Mouse (Mus musculus) forebrain, embryonic 12.5 days (tissue): ENCODE data around the gene Gabrd. TPM values are rescaled to one million over a fixed set of nuclear protein-coding genes. Genes with fewer than 3 reads are reported as not detected.

Experiments used
- ATAC-seq: fragments of 200-750 bp; cut with Nextera tagmentation; 2 replicates; pipeline ENCODE4 v1.8.0; 2017; ENCODE audit warnings: moderate TSS enrichment; ENCODE audit not compliant: low FRiP score
- H3K27ac ChIP-seq: fragments of 300-500 bp; sonication (generic); 2 replicates; pipeline ENCODE4 v1.5.1; 2016; ENCODE audit warnings: mild to moderate bottlenecking
- H3K27me3 ChIP-seq: fragments of 300-500 bp; sonication (generic); 2 replicates; pipeline ENCODE4 v1.6.1; 2016; ENCODE audit warnings: mild to moderate bottlenecking
- H3K36me3 ChIP-seq: fragments of 300-500 bp; sonication (generic); replicated peaks from 2 replicates; pipeline ENCODE4 v1.6.1; 2016; ENCODE audit warnings: mild to moderate bottlenecking
- H3K4me1 ChIP-seq: fragments of 300-500 bp; sonication (generic); 2 replicates; pipeline ENCODE4 v1.6.1; 2016
- H3K4me2 ChIP-seq: fragments of 300-500 bp; sonication (generic); 2 replicates; pipeline ENCODE4 v1.6.1; 2016; ENCODE audit warnings: mild to moderate bottlenecking, moderate library complexity
- H3K4me3 ChIP-seq: fragments of 300-500 bp; sonication (generic); replicated peaks from 2 replicates; pipeline ENCODE4 v1.5.1; 2016; ENCODE audit warnings: mild to moderate bottlenecking
- H3K9ac ChIP-seq: fragments of 300-500 bp; sonication (generic); 2 replicates; pipeline ENCODE4 v1.6.1; 2016; ENCODE audit warnings: mild to moderate bottlenecking
- H3K9me3 ChIP-seq: fragments of 300-500 bp; sonication (generic); 2 replicates; pipeline ENCODE4 v1.6.1; 2016
- WGBS: fragments of 180-500 bp; shearing (Covaris S2); methylation state at CpG from one replicate; pipeline ENCODE4 v1.1.7; 2016; 5-methylcytosine and 5-hydroxymethylcytosine counted together
- polyA plus RNA-seq: library from polyadenylated mRNA; unstranded; fragments of >200 nt; fragmentation: Nextera tagmentation; extraction: Ambion mirVana; gene quantifications from 2 replicates; pipeline ENCODE4 v1.2.1, GENCODE M21; 2016

Gabrd gene
- polyA plus RNA-seq, 1 experiment from 2014 or later, result not detected

GRCm38 (mm10) chr4:155412124-155412523 is 14.2 kb upstream of the Gabrd start:
- Histone ChIP-seq H3K27ac (no peak overlapping the region), H3K27me3 (no peaks in the 10 kb centered on the region), H3K9ac (no peak overlapping the region), H3K36me3 (no peaks in the 10 kb centered on the region), H3K4me3 (no peak overlapping the region), H3K4me1 (peaks cover 15% of the 10 kb centered on the region), H3K4me2 (no peak overlapping the region), H3K9me3 (no peaks in the 10 kb centered on the region)
- ATAC-seq, result no peak
- 93% methylated on average over 6 of the region's 6 CpGs for WGBS

DNA sequence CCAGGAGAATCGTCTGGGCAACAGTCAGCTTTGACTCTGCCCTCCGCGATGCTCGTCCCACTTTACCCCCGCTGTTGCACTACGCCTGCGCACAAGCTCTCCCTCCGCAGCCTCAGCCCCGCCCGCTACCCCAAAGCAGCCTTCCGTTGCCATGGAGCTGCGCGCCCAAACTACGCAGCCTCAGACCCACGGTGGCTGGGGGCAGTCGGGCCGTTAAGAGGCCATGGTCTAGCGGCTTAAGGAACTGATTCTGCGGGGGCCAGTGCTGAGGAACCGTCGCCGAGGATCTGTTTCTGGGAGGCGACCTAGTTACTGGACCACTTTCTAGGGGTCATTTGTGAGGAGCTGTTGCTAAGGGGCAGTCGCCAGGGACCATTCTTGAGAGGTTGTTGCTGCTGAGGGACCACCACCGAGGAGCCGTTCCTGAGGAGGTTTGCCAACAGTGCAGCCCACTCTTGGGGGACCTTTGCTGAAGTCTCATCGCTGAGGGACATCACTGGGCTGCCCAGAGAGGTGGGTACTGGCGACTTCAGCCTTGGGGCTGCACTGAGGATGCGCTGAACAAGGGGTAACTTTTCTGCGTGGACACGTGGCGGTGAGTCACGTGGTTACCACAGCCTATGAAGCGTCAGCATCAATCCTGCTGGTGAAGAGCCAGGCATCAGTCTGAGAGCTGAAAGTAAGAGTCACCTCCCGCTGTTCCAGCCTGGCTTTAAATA is 11.3 kb upstream of the Gabrd start, which contains the start of gene Cfap74:
Cfap74 (plus strand) TSS at position 133 of the 719 bp plus-strand sequence.
- no peaks in the 10 kb centered on the region for H3K27me3 ChIP-seq
- H3K36me3 ChIP-seq, result no peaks in the 10 kb centered on the region
- peak within 1 kb of the TSS; percentile 58; the same call in 1 of the 2 replicates for H3K27ac ChIP-seq
- peaks cover 15% of the 10 kb centered on the region for H3K4me1 ChIP-seq
- under 1% methylated on average over 35 of the region's 35 CpGs for WGBS
- peak within 1 kb of the TSS; percentile 55 for H3K9ac ChIP-seq
- H3K4me3 ChIP-seq, result peak within 1 kb of the TSS; percentile 57
- no peaks in the 10 kb centered on the region for H3K9me3 ChIP-seq
- peak; percentile 97 for ATAC-seq
- peak within 1 kb of the TSS; percentile 89 for H3K4me2 ChIP-seq

DNA sequence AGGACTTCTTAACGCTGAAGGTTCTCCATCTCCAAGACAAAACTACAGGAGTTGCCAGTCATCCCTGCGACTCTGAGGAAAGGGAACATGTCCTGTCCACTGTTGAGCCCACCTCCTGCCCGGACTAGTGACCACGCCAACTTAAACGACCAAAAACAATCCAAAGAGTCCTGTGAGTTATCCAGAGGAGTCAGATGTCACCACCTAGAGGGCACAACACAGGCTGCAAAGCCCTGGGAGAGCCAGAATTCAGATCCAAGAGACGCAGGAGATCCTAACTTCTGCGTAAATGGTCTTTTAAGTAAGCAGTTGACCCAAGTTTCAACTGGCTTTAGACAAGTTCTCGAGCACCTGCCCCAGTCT is 10.8 kb upstream of the Gabrd start:
- ATAC-seq, result peak; percentile 45; the same call in 1 of the 2 replicates
- peak overlapping the region; percentile 55 for H3K9ac ChIP-seq
- H3K27ac ChIP-seq, result 0 out of 2 replicates have a peak overlapping the region, but pooled peaks have one; percentile 47
- H3K4me1 ChIP-seq, result peaks cover 15% of the 10 kb centered on the region
- H3K36me3 ChIP-seq, result no peaks in the 10 kb centered on the region
- WGBS, result 2% methylated on average over 8 of the region's 8 CpGs
- no peaks in the 10 kb centered on the region for H3K9me3 ChIP-seq
- peak overlapping the region; percentile 57 for H3K4me3 ChIP-seq
- peak overlapping the region; percentile 89 for H3K4me2 ChIP-seq
- no peaks in the 10 kb centered on the region for H3K27me3 ChIP-seq

- Histone ChIP-seq H3K36me3 (no peaks in the 10 kb centered on the region), H3K9me3 (no peaks in the 10 kb centered on the region), H3K4me1 (peaks cover 7% of the 10 kb centered on the region), H3K9ac (no peak overlapping the region), H3K27me3 (peaks cover 30% of the 10 kb centered on the region), H3K4me3 (no peak overlapping the region), H3K4me2 (no peak overlapping the region), H3K27ac (no peak overlapping the region)
- no peak for ATAC-seq
- WGBS, result 87% methylated on average over 1 of the region's 1 CpGs
Observed at GRCm38 (mm10) chr4:155402489-155402888, 4.6 kb upstream of the Gabrd start.

- no peak overlapping the region for H3K27ac ChIP-seq
- H3K27me3 ChIP-seq, result peaks cover 43% of the 10 kb centered on the region
- peaks cover 10% of the 10 kb centered on the region for H3K4me1 ChIP-seq
- 72% methylated on average over 7 of the region's 7 CpGs for WGBS
- H3K4me2 ChIP-seq, result no peak overlapping the region
- no peak overlapping the region for H3K4me3 ChIP-seq
- H3K9ac ChIP-seq, result no peak overlapping the region
- ATAC-seq, result no peak
- no peaks in the 10 kb centered on the region for H3K36me3 ChIP-seq
- H3K9me3 ChIP-seq, result no peaks in the 10 kb centered on the region
Observed at GRCm38 (mm10) chr4:155401121-155401520, 3.2 kb upstream of the Gabrd start.

- Histone ChIP-seq H3K36me3 (no peaks in the 10 kb centered on the region), H3K27me3 (peaks cover 67% of the 10 kb centered on the region), H3K27ac (no peak overlapping the region), H3K4me3 (peak overlapping the region; percentile 42), H3K4me1 (peaks cover 10% of the 10 kb centered on the region), H3K9me3 (no peaks in the 10 kb centered on the region), H3K4me2 (peak overlapping the region; percentile 72), H3K9ac (0 out of 2 replicates have a peak overlapping the region, but pooled peaks have one; percentile 21)
- WGBS, result 7% methylated on average over 8 of the region's 9 CpGs
- no peak for ATAC-seq
Observed at GRCm38 (mm10) chr4:155398222-155398540, 269 bp upstream of the Gabrd start.

DNA sequence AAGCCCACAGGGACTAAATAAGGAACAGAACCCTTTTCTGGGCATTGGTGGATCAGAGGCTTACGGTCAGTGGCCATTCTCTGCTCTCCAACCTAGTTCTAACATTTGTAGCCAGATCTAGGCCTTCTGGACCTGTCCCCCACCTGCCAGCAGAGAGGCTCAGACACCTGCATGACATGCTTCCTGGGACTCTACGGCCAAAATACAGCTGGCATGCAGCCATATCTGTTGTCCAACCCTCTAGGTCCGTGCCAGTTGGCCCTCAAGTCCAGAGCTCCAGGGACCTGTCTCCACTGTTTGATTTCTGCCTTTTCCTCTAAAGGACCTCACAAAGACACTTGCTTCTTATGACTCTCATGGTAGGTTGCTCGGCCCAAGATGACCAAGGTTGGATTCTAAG is 1.2 kb downstream of the Gabrd start:
- WGBS, result 90% methylated on average over 4 of the region's 4 CpGs
- Histone ChIP-seq H3K4me2 (no peak overlapping the region), H3K27ac (no peak overlapping the region), H3K36me3 (no peaks in the 10 kb centered on the region), H3K4me1 (peaks cover 10% of the 10 kb centered on the region), H3K9ac (no peak overlapping the region), H3K4me3 (no peak overlapping the region), H3K9me3 (no peaks in the 10 kb centered on the region), H3K27me3 (peaks cover 67% of the 10 kb centered on the region)
- no peak for ATAC-seq

DNA sequence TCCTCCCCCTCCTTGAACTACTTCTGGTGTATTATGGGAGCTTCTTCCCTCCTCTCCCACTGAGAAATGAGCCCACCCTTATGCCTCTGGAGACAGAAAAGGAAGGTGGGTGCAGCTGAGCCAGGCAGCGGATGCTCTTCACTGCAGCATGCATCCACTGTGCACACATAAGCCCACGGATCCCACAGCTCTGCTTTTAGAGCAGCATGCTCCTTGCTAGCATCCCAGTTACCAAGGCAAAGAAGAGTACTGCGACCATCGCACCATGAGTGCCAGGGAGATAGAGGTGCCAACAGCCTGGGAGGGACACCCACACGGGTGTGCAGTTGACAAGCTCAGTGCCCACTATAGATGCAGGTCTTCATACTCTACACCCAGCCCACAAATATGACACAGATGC is 2.4 kb downstream of the Gabrd start:
- Histone ChIP-seq H3K27me3 (peaks cover 63% of the 10 kb centered on the region), H3K4me2 (no peak overlapping the region), H3K9ac (no peak overlapping the region), H3K4me1 (peaks cover 10% of the 10 kb centered on the region), H3K9me3 (no peaks in the 10 kb centered on the region), H3K4me3 (no peak overlapping the region), H3K27ac (no peak overlapping the region), H3K36me3 (no peaks in the 10 kb centered on the region)
- no peak for ATAC-seq
- WGBS, result 90% methylated on average over 5 of the region's 5 CpGs

DNA sequence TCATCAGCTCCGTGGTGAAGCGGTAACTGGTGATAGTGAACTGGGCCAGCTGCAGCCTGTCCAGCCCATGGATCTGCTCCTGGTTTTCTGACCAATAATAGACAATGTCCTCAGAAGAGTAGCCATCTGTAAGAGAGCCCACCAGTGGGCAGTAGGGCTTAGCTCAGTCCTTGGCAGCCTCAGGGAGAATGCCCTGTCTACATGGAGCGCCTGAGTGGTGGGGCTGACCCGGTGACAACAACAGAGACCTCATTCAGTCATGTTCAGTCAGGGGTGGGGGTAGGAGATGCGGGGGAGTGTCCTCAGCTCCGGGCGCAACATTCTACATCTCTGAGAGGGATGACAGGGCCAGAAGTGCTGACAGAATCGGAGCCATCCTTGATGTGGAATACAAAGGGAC is 10.7 kb downstream of the Gabrd start:
- Histone ChIP-seq H3K4me1 (no peaks in the 10 kb centered on the region), H3K9ac (no peak overlapping the region), H3K36me3 (no peaks in the 10 kb centered on the region), H3K27me3 (peaks cover 11% of the 10 kb centered on the region), H3K9me3 (no peaks in the 10 kb centered on the region), H3K4me3 (no peak overlapping the region), H3K27ac (no peak overlapping the region), H3K4me2 (no peak overlapping the region)
- ATAC-seq, result no peak
- WGBS, result 81% methylated on average over 8 of the region's 8 CpGs

DNA sequence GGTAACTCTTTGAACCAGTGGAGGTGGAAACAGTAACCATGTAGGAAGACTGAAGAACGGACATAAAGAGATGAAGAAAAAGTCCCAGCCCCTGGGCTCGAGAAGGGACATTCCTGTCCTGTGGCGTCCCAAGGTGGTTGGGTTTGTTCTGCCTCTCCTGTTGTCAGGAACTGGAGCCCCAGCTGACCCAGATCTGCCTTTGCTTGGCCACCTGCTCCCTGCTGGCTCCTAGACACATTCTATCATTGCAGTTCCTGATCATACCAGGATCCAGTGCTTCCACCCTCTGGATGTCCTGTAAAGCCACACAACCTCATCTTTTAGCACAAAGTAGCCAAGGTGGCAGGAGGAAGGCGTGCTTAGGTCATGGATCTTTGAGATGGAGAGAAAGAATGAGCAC is 14.6 kb downstream of the Gabrd start:
- Histone ChIP-seq H3K27ac (no peak overlapping the region), H3K9ac (no peak overlapping the region), H3K9me3 (no peaks in the 10 kb centered on the region), H3K36me3 (no peaks in the 10 kb centered on the region), H3K27me3 (peaks cover 11% of the 10 kb centered on the region), H3K4me3 (no peak overlapping the region), H3K4me1 (no peaks in the 10 kb centered on the region), H3K4me2 (no peak overlapping the region)
- no peak for ATAC-seq
- 82% methylated on average over 4 of the region's 4 CpGs for WGBS

GRCm38 (mm10) chr4:155382752-155383151 is 15.2 kb downstream of the Gabrd start:
- WGBS, result 21% methylated on average over 9 of the region's 9 CpGs
- H3K4me1 ChIP-seq, result no peaks in the 10 kb centered on the region
- no peak overlapping the region for H3K4me2 ChIP-seq
- no peak for ATAC-seq
- peaks cover 11% of the 10 kb centered on the region for H3K27me3 ChIP-seq
- no peaks in the 10 kb centered on the region for H3K9me3 ChIP-seq
- H3K27ac ChIP-seq, result no peak overlapping the region
- no peak overlapping the region for H3K4me3 ChIP-seq
- H3K9ac ChIP-seq, result no peak overlapping the region
- H3K36me3 ChIP-seq, result no peaks in the 10 kb centered on the region

GRCm38 (mm10) chr4:155381974-155382373 is 15.9 kb downstream of the Gabrd start:
- H3K9ac ChIP-seq, result no peak overlapping the region
- peaks cover 11% of the 10 kb centered on the region for H3K27me3 ChIP-seq
- H3K4me1 ChIP-seq, result no peaks in the 10 kb centered on the region
- H3K4me3 ChIP-seq, result no peak overlapping the region
- ATAC-seq, result no peak
- no peaks in the 10 kb centered on the region for H3K9me3 ChIP-seq
- no peak overlapping the region for H3K4me2 ChIP-seq
- H3K36me3 ChIP-seq, result no peaks in the 10 kb centered on the region
- H3K27ac ChIP-seq, result no peak overlapping the region
- 65% methylated on average over 7 of the region's 7 CpGs for WGBS
